Mouse (Mus musculus) T-cell, adult 66 days (primary cell): Measurements from ENCODE around the gene Uimc1. TPM values are rescaled to one million over a fixed set of nuclear protein-coding genes. Genes with fewer than 3 reads are reported as not detected.

ENCODE experiments used
- total RNA-seq, 2 experiments: library from RNA; stranded (reverse); gene quantifications; 3 replicates in 1 of 2; 4 replicates in 1 of 2; pipeline ENCODE4 v1.2.4; 2023

The Uimc1 gene
- 10 to 100 TPM; 72.1 to 73.5 TPM for total RNA-seq

DNA sequence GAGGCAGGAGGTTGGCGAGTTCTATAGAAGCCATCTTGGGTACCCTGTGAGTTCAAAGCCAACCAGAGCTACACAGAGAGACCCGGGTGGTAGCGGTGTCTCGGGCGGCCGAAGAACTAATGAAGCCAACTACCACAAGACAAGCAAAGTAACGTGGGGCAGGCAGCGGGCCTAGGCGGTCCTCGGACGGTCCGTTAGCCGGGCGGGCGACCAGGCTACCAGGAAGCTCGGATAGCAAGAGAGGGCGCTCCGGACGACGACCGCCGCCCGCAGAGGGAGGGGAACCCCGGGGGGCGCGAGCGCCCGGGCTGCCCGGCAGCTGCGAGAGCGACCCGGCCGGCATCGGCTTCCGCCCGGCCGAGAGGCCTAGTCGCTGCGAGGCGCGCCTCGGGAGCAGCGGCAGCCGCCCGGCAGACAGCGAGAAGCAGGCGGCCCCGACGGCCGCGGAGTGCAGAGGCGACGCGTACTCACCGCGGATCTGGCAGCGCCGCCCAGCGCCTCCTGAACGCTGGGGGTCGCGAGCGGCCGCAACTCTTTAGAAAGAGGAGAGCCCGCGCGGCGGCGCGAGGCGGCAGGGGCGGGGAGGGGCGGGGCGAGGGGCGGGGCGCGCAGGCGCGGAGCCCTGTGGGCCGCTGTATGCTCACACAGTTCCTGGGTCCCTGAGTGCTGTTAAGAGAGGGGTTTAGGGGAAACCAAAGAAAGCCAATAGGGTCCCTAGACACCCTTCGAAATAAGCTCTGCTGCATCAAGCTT, at the start of gene Uimc1:
Gene Uimc1, minus strand, starts transcription at position 575 of the 753 bp plus-strand sequence.

DNA sequence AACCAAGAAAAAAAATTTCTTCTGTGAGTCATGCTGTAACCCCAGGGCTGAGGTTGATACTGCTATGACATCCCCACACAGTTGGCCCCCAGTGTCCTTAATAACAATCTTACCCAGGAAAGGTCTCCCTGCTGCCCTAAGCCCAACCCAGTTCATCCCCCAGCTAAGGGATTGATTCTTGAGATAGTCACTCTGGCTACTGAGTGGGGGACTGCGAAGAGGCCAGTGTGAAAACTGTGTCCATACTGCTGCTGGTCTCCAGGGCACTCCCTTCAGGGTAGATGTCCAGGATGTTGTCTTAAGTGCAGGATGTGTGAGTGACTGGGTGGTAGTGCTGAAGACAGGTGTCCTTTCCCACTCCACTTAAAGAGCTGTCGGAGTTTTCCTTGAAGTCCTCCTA, 33.3 kb upstream of the Uimc1 start, which contains the start of gene Gm17617:
Gene Gm17617, minus strand, starts transcription at position 101 of the 400 bp plus-strand sequence.

DNA sequence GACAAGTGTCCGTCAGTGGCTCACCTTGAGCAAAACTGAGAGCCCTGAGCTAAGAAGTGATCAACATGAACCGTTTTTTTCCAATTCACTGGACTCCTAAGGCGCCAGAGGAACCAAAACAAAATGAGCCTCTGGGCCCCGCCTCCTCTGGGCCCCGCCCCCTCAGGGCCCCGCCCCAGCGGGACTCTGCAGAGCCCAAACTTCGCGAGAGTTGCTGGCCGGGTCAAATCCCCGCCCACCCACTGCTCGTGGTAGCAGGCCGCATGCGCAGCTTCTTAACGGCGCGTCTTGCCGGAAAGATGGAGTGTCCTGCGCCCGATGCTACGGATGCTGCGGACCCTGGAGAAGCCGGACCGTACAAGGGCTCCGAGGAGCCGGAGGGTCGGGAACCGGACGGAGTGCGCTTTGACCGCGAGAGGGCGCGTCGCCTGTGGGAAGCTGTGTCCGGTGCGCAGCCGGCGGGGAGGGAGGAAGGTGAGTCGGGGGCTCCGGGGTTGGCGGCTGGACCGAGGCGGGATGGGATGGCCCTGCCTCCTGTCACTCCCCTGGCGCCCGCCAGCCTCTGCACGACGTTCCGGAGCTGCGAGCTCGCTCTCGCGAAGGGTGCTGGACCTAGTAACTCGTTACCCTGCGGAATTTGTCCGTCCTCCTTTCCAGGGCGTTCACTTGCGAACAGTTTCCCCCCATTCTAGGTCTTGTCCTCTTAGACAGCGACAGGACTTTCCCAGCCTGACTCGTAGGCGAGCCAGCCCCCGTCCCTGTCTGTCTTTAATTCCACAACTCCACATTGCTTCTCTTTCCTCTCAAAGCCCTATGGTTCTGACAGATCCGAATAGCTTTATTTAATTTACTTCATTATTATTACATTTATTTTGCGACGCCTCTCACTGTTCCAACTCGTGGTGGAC, 5.2 kb upstream of the Uimc1 start, which contains the start of gene Zfp346:
Gene Zfp346, plus strand, starts transcription at position 267 of the 908 bp plus-strand sequence.

DNA sequence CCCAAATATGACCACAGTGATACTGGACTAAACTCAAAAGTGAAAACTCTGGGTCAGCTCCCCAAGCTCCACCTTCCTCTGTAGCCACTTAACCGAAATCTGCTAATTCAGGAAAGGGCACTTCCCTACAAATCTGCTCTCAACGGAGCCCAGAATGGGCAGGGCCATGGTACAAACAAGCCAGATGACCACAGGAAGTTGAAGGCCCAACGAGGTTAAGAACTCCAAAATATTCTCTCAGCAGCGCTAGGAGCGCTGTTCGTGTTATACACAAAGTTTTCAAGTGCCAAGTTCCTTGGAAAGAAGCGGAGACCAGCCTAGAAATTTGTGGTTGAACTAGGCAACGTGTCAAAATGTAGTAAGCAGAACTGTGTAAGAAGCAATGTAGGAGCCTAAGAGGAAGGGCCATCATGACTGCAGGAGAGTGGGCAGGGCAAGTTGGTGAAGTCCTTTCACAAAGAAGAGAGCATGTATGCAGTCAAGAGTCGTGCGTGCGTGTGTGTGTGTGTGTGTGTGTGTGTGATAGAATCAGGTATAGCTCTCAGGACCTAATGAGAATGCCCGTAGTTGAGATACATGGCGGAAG, 78.8 kb downstream of the Uimc1 start, which contains the start of gene Hk3:
Gene Hk3, minus strand, starts transcription at position 192 of the 586 bp plus-strand sequence.

Other genes with a start within 250 kb of the Uimc1 start
- gene Unc5a, start 150.9 kb downstream of the Uimc1 start, total RNA-seq, result 1 to 10 TPM; 1.2 to 4.3 TPM
- gene Hk3, start 78.9 kb downstream of the Uimc1 start, total RNA-seq, result 1 to 10 TPM; 2.0 to 3.9 TPM
- 10 to 100 TPM; 31.8 to 34.8 TPM for gene Zfp346, start 5.0 kb upstream of the Uimc1 start, total RNA-seq
- not detected for gene Gm17617, start 33.2 kb upstream of the Uimc1 start, total RNA-seq
- not detected for gene Fgfr4, start 52.3 kb upstream of the Uimc1 start, total RNA-seq
- 100 to 1,000 TPM; 183 to 190 TPM for gene Nsd1, start 109.5 kb upstream of the Uimc1 start, total RNA-seq
- 100 to 1,000 TPM; 166 to 174 TPM for gene Prelid1, start 220.2 kb upstream of the Uimc1 start, total RNA-seq
- gene Rab24, start 221.6 kb upstream of the Uimc1 start, total RNA-seq, result 10 to 100 TPM; 49.3 to 51.2 TPM
- gene Mxd3, start 229.5 kb upstream of the Uimc1 start, total RNA-seq, result 1 to 10 TPM in 1 of 2 experiments, not detected in 1; 2.2 TPM